Mouse (Mus musculus) forebrain, embryonic 15.5 days (tissue): ENCODE measurements around the gene Nlrp9c. TPM values are rescaled to one million over a fixed set of nuclear protein-coding genes. Genes with fewer than 3 reads are reported as not detected.
"Not testable (repeated sequence)": the region's sequence is repeated elsewhere in the genome, so short reads cannot be mapped to it uniquely, and the experiment has no call there.

Experiments used
- ATAC-seq: fragments of 200-750 bp; cut with Nextera tagmentation; replicated peaks from 2 replicates; pipeline ENCODE4 v1.8.0; 2017; ENCODE audit warnings: mild to moderate bottlenecking, moderate TSS enrichment, moderate library complexity
- H3K27ac ChIP-seq: fragments of 300-500 bp; sonication (generic); replicated peaks from 2 replicates; pipeline ENCODE4 v1.5.1; 2015; ENCODE audit warnings: mild to moderate bottlenecking, inconsistent platforms
- H3K27me3 ChIP-seq: fragments of 300-500 bp; sonication (generic); 2 replicates; pipeline ENCODE4 v1.6.1; 2015; ENCODE audit warnings: inconsistent platforms
- H3K36me3 ChIP-seq: fragments of 300-500 bp; sonication (generic); 2 replicates; pipeline ENCODE4 v1.6.1; 2015; ENCODE audit warnings: mild to moderate bottlenecking, inconsistent platforms
- H3K4me1 ChIP-seq: fragments of 300-500 bp; sonication (generic); 2 replicates; pipeline ENCODE4 v1.6.1; 2015; ENCODE audit warnings: inconsistent platforms
- H3K4me2 ChIP-seq: fragments of 300-500 bp; sonication (generic); replicated peaks from 2 replicates; pipeline ENCODE4 v1.6.1; 2015; ENCODE audit warnings: mild to moderate bottlenecking, inconsistent platforms
- H3K4me3 ChIP-seq: fragments of 300-500 bp; sonication (generic); 2 replicates; pipeline ENCODE4 v1.5.1; 2015; ENCODE audit warnings: mild to moderate bottlenecking, inconsistent platforms
- H3K9ac ChIP-seq: fragments of 300-500 bp; sonication (generic); replicated peaks from 2 replicates; pipeline ENCODE4 v1.6.1; 2015; ENCODE audit warnings: mild to moderate bottlenecking, inconsistent platforms
- H3K9me3 ChIP-seq: fragments of 300-500 bp; sonication (generic); 2 replicates; pipeline ENCODE4 v1.6.1; 2016; ENCODE audit warnings: inconsistent platforms
- WGBS: fragments of 180-500 bp; shearing (Covaris S2); methylation state at CpG from one replicate; pipeline ENCODE4 v1.1.7; 2015; ENCODE audit warnings: mixed read lengths; 5-methylcytosine and 5-hydroxymethylcytosine counted together
- polyA plus RNA-seq: library from polyadenylated mRNA; unstranded; fragments of >200 nt; fragmentation: Nextera tagmentation; extraction: Ambion mirVana; gene quantifications from 2 replicates; pipeline ENCODE4 v1.2.1, GENCODE M21; 2015

The Nlrp9c gene
- polyA plus RNA-seq, 1 experiment from 2014 or later = not detected

DNA sequence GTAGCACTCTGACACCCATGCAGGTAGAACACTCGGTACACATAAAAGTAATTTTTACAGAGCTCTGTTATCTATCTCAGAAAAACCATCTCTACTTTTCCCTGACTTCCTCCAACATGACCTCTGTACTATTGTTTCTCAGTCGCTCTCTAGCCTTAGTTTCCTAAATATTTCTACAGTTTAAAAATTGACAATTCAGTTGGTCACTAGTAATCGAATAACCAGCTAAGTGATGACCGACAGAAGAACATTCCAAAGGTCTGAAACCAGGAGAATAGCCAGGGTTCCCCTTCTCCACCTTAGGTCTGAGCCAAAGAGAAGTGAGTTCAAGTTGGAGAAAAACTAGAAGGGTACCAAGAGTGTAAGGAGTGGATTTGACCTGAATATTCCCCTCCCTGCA, 91.7 kb downstream of the Nlrp9c start:
- not testable (repeated sequence) for H3K27ac ChIP-seq, H3K9ac ChIP-seq, H3K27me3 ChIP-seq, H3K4me2 ChIP-seq, H3K4me1 ChIP-seq, H3K4me3 ChIP-seq, ATAC-seq, H3K36me3 ChIP-seq, H3K9me3 ChIP-seq
- WGBS = 87% methylated on average over 4 of the region's 4 CpGs

DNA sequence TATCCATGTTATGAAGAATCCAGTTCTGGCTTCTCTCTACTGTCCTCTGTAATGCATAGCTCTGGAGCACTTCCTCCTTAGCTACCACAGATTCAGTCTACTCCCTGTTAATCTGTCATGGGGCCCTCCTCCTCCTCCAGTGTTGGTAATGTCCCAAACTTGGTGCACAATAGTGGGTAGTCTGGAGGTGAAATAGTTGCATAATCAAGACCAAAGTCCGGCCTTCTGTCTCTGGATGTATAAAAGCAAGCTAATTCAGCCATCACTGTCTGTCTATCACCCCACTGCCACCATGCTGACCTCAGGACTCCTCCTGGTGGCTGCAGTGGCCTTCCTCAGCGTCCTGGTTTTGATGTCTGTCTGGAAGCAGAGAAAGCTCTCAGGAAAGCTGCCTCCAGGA, 96.6 kb downstream of the Nlrp9c start, which contains the start of gene Cyp2a4:
TSS of gene Cyp2a4 (plus strand) at position 244 of the 400 bp plus-strand sequence.
- not testable (repeated sequence) for H3K9ac ChIP-seq, H3K36me3 ChIP-seq, H3K4me1 ChIP-seq, ATAC-seq, H3K9me3 ChIP-seq, H3K4me3 ChIP-seq, H3K27me3 ChIP-seq, H3K4me2 ChIP-seq, H3K27ac ChIP-seq
- 66% methylated on average over 2 of the region's 2 CpGs for WGBS

DNA sequence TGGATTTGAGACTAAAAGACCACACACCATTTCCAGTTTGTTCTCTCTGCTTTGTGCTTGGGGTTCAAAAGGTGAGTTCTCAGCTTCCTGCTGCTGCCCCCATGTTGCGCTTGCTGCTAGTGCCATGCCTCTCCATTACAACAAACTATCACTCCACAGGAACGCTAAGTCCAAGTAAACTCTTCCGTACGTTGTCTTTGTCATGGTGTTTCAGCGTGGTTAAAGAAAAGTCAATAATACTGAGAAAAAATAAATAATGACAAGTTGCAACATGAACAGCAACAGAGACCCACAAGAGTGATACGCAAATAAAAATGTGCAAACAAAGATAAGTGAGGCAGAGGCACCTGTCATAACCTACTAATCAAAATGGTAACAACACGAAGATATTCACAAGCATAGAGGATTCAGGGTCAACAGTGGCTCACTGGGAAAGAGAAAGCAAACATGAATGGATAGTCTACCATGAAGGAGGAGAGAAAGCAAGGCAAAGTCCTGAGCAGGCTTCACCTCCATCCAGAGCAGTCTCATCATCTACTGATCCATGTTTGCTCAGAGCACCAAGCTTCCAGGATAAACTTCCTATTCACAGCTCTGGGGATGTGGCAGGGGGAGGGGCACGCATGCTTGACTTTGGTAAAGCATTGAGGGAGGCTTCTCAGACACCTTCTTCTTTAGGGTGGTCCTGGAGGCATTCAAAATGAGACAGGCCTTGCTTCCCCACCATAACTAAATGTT, 99.9 kb downstream of the Nlrp9c start:
- not testable (repeated sequence) for ATAC-seq, H3K9ac ChIP-seq, H3K36me3 ChIP-seq, H3K9me3 ChIP-seq, H3K27ac ChIP-seq, H3K4me3 ChIP-seq, H3K4me2 ChIP-seq, H3K27me3 ChIP-seq, H3K4me1 ChIP-seq
- 84% methylated on average over 8 of the region's 8 CpGs for WGBS

Other genes with a start within 250 kb of the Nlrp9c start
- gene Cyp2b9, start 230.3 kb downstream of the Nlrp9c start, polyA plus RNA-seq = not detected in 2 replicates
- gene Vmn1r184, start 143.4 kb downstream of the Nlrp9c start, polyA plus RNA-seq = not detected in 2 replicates
- not detected in 2 replicates for gene Cyp2a4, start 96.5 kb downstream of the Nlrp9c start, polyA plus RNA-seq
- not detected in 2 replicates for gene Nlrp4a, start 31.4 kb upstream of the Nlrp9c start, polyA plus RNA-seq
- not detected in 2 replicates for gene Nlrp9a, start 131.3 kb upstream of the Nlrp9c start, polyA plus RNA-seq
- not detected in 2 replicates for gene Vmn1r185, start 214.8 kb upstream of the Nlrp9c start, polyA plus RNA-seq